Mouse (Mus musculus): Measurements from ENCODE around the gene Lrrc8c.

DNA sequence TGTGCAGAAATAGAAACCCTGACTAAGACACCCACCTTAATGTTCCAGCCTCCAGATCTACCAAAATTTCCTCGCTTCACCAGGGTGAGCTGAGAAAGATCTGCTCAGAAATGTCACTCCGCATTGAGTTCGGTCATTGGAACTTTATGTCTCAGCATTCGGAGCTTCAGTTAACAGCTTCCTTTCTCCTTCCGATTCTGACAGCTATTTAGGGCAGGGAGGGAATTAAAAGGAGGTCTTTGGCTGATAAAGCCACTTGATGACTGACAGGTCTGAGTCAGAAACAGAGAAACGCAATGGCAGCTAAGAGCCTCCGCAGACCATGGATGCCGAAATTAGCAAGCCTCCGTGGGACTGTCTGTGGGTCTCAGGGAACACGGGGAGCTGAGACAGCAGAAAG, 112.9 kb downstream of the Lrrc8c start:
- TF ChIP-seq CTCF (conservative IDR thresholded peaks at IDR 0.05; ENCODE audit: low read length), result no peak
- TF ChIP-seq NANOG (IDR thresholded peaks at IDR 0.05; ENCODE audit: borderline replicate concordance, low read length), result no peak

Measured in E14TG2a.4 (cell line).